Mouse (Mus musculus) olfactory bulb, adult 2 months (tissue): ENCODE measurements around the gene Slc25a23.

Experiments used
- CTCF ChIP-seq: fragments of 200-500 bp; IDR thresholded peaks from 2 replicates; pipeline ENCODE4 v1.5.1; 2012; ENCODE audit warnings: low read depth, mild to moderate bottlenecking, low read length, moderate library complexity; ENCODE audit not compliant: insufficient read depth
- POLR2A ChIP-seq: fragments of 200-500 bp; IDR thresholded peaks from 2 replicates; pipeline ENCODE4 v1.6.1; 2012; ENCODE audit warnings: mild to moderate bottlenecking, low read depth, low read length, moderate library complexity; ENCODE audit not compliant: insufficient read depth

- TF ChIP-seq CTCF (no peak), POLR2A (no peak)
These were observed 675 bp downstream of the Slc25a23 start, which contains the start of gene Crb3 for GRCm38 (mm10) chr17:57058891-57059485.
